Mouse (Mus musculus) urinary bladder, postnatal 4 days (tissue): Measurements from ENCODE around the gene Pld3.
A peak's percentile ranks its signal among the peaks of the same experiment; 100 is the strongest.
"Not testable (repeated sequence)": the region's sequence is repeated elsewhere in the genome, so short reads cannot be mapped to it uniquely, and the experiment has no call there.

ENCODE experiments used
- DNase-seq, 2 experiments: peaks; one replicate each; pipeline ENCODE4 v3.0.0; 2021 to 2022; ENCODE audit warnings: low spot score in 2 of 2

Pld3 gene

GRCm38 (mm10) chr7:27523805-27524204 lies 29.2 kb downstream of the Pld3 start:
- no peak for DNase-seq

GRCm38 (mm10) chr7:27522967-27523366 lies 30.1 kb downstream of the Pld3 start, which contains the start of gene Hipk4:
Gene Hipk4, plus strand, starts transcription at chr7:27523267.
- DNase-seq: no peak

GRCm38 (mm10) chr7:27520599-27520998 lies 32.4 kb downstream of the Pld3 start:
- DNase-seq: no peak

- no peak for DNase-seq
Observed at GRCm38 (mm10) chr7:27520104-27520503, 32.9 kb downstream of the Pld3 start.

GRCm38 (mm10) chr7:27518314-27518713 lies 34.7 kb downstream of the Pld3 start:
- DNase-seq: no peak

GRCm38 (mm10) chr7:27514961-27515360 lies 38.1 kb downstream of the Pld3 start:
- DNase-seq: no peak

- DNase-seq: no peak
Observed at GRCm38 (mm10) chr7:27510809-27511208, 42.2 kb downstream of the Pld3 start.

DNA sequence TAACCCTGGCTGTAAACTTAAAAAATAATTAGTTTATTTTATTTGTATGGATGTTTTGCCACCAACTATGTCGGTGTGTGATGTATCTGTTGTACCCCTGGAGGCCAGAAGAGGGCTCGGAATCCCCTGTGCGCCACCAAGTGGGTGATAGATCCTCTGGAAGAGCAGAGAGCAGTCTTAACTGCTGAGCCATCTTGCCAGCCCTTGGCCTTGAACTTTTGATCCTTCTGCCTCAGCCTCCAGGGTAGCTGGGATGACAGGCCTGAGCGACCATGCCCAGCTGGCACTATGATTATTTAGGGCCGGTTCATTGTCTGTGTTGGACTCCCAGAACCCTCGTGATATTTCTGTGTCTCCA lies 44.4 kb downstream of the Pld3 start:
- DNase-seq: peak in 1 of 2 experiments; percentile 59

- DNase-seq: peak; percentile 99 to 100
Observed at GRCm38 (mm10) chr7:27507711-27508647, 45.0 kb downstream of the Pld3 start.

DNA sequence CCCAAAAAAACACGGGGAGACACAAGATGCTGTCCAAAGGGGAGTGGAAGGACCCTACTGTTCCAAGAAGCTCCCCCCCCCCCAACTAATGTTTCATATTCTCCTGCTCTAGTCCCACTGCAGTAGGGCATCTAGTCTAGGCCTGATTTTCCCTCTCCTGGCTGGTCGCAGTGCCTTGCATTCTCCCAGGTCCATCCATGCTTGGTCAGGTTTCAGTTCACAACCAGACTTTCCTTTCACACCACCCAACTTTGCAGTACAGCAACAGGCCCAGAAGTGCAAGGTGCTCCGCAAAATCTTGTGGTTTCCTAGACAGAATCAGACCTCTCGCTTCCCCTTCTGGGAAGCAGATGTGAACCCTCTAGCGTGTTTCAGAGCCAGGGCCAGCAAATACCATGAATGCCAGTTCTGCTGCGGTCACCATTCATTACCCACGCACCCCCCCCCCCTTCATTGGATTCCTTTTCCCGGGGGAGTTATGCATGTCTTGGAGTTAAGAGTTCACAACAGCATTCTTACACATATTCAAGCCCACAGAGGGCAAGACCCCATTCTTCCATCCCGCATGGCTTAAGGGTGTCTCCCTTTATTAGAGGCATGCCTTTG lies 46.1 kb downstream of the Pld3 start:
- no peak for DNase-seq

- DNase-seq: no peak
Observed at GRCm38 (mm10) chr7:27501620-27502019, 51.4 kb downstream of the Pld3 start.

- DNase-seq: no peak
Observed at GRCm38 (mm10) chr7:27499036-27499435, 54.0 kb downstream of the Pld3 start, which contains the start of gene Prx. Gene Prx, plus strand, starts transcription at chr7:27499324.

- DNase-seq: not testable (repeated sequence)
Observed at GRCm38 (mm10) chr7:27494659-27495367, 58.2 kb downstream of the Pld3 start.

DNA sequence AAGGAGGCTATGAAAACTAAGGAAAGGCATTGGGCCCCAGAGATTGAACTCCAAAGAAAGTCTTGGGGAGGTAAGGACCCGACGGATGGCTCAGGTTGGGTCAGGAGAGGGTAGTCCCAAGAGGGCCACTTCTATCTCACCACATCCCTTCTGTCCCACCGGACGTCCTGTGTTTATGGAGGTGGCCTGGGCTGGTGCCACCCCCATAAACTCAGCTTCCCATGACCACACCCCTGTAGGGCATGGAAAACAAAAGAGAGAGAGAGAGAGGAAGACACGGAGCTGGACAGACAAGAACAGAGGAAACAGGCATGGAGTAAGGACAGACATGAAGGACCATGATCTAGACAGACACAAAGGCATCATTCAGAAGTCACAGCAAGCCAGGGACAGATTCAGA lies 59.6 kb downstream of the Pld3 start:
- DNase-seq: no peak

DNA sequence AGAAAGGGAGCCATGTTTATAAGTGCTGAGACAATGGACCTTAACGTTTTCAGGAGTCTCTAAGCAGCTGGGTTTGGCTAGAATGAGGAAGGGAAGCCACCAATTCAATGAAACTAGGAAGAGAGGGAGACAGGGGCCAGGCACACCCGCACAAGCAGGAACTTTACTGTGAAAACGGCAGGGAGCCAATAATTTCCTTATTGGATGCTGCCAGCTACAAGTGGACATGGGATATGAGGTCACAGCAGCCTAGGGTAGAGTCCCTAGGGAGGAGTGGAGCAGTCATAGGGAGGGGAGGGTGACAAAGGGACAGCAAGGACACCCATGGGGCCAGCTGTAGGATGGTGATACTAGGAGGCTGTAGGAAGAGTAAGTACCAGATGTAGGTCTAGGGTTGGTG lies 60.0 kb downstream of the Pld3 start:
- DNase-seq: no peak

DNA sequence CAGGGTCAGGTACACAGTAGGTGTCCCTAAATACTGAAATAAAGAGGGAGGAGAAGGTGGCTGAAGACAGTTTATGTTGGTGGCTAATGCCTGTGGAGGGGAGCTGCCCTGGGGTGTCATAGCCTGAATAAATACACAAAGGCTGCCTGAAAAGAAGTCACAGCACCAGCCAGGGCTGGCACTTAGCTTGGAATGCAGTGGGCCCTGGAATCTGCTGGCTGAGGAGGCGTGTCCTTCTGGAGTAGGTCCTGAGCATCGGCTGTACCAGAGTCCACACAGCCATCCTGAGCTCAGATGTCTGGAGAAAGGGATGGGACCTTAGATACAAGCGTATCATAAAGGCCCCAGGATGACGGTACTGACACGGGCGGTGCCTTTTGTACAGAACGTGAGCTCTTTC lies 61.2 kb downstream of the Pld3 start:
- no peak for DNase-seq

DNA sequence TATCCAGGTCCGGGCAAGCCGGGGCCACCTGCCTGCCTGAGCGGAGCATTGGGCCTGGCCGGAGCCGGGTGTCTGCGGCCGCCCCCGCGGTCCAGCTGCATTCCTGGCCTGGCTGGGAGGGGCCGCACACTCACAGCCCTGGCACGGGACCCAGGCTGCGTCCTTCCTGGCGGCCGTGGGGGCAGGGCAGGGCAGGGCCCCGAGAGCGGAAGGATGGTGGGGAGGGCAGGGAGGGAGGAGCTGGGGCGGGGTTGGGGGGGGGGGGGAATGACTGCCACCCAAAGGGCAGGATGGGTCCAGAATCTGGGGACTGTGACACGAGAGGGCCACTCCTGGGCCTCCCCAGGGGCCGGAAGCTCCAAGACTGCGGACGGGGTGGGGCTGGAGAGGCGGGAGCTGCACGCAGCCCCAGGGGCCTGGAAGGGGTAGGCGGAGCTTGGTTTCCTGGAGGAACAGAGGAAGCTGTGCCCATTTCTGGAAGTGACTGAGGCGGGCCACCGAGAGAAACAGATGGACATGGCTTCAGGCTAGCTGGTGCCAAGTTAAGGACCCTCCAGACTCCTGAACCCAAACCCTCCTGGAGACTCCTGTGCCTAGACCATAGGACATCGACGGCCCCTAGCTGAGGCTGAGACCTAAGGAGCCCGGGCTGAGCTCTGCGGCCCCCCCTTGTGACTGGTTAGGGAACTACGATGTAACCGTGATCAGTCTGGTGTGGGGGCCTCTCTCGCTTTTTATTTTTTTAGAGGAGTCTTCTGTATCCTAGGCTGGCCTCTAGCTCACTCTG lies 62.3 kb downstream of the Pld3 start:
- peak; percentile 94 to 95 for DNase-seq

DNA sequence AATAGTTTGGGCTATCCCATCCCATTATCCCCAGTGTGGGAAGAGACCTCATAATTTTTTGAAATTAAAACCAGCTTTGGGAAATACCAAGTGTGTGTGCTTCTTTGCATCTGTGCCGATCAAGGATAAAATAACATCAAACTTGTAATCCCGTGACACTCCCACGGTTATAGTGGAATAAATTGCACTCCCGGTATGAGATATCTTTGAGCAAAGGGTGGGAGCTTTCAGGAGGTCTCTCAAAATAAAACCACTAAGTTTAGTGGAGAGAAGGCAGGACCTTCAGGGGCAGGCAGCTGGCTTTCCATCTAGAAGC lies 62.8 kb downstream of the Pld3 start:
- no peak for DNase-seq

DNA sequence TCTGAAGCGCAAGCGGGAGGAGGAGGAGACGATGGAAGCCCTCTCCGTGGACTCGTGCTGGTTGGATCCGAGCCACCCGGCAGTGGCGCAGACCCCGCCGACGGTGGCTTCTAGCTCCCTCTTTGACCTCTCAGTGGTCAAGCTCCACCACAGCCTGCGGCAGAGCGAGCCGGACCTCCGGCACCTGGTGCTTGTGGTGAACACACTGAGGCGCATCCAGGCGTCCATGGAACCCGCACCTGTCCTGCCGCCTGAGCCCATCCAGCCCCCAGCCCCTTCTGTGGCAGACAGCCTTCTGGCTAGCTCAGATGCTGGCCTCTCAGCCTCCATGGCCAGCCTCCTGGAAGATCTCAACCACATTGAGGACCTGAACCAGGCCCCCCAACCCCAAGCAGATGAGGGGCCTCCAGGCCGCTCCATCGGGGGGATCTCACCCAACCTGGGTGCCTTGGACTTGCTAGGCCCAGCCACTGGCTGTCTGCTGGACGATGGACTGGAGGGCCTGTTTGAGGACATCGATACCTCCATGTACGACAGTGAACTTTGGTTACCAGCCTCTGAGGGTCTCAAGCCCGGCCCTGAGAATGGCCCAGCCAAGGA lies 63.6 kb downstream of the Pld3 start:
- no peak for DNase-seq

- DNase-seq: peak in 1 of 2 experiments; percentile 78
Observed at GRCm38 (mm10) chr7:27487740-27488268, 65.2 kb downstream of the Pld3 start.
